Mouse (Mus musculus): ENCODE data around the gene Gm10642.

Gene Gm10642

GRCm38 (mm10) chr9:70656130-70657007 lies at the start of gene Gm10642:
Gm10642 (plus strand) TSS chr9:70656251.
- DNase-seq (ENCODE audit: low spot score in 2 of 2), result peak; percentile 26 to 36

- no peak for DNase-seq (ENCODE audit: low spot score in 2 of 2)
Observed at GRCm38 (mm10) chr9:70611026-70611673, 44.9 kb upstream of the Gm10642 start.

GRCm38 (mm10) chr9:70629711-70630110 lies 26.3 kb upstream of the Gm10642 start:
- DNase-seq (ENCODE audit: low spot score in 2 of 2), result no peak

GRCm38 (mm10) chr9:70631665-70632064 lies 24.4 kb upstream of the Gm10642 start:
- no peak for DNase-seq (ENCODE audit: low spot score in 2 of 2)

- no peak for DNase-seq (ENCODE audit: low spot score in 2 of 2)
Observed at GRCm38 (mm10) chr9:70636748-70637147, 19.3 kb upstream of the Gm10642 start.

- no peak for DNase-seq (ENCODE audit: low spot score in 2 of 2)
Observed at GRCm38 (mm10) chr9:70650260-70650659, 5.8 kb upstream of the Gm10642 start.

- DNase-seq (ENCODE audit: low spot score in 2 of 2), result no peak
Observed at GRCm38 (mm10) chr9:70650994-70651393, 5.1 kb upstream of the Gm10642 start.

GRCm38 (mm10) chr9:70652221-70652620 lies 3.8 kb upstream of the Gm10642 start:
- DNase-seq (ENCODE audit: low spot score in 2 of 2), result no peak

- no peak for DNase-seq (ENCODE audit: low spot score in 2 of 2)
Observed at GRCm38 (mm10) chr9:70653875-70654274, 2.2 kb upstream of the Gm10642 start.

GRCm38 (mm10) chr9:70654496-70654895 lies 1.6 kb upstream of the Gm10642 start:
- no peak for DNase-seq (ENCODE audit: low spot score in 2 of 2)

- no peak for DNase-seq (ENCODE audit: low spot score in 2 of 2)
Observed at GRCm38 (mm10) chr9:70655764-70656129, 304 bp upstream of the Gm10642 start.

- peak; percentile 91 to 95 for DNase-seq (ENCODE audit: low spot score in 2 of 2)
Observed at GRCm38 (mm10) chr9:70657013-70657967, 1.2 kb downstream of the Gm10642 start, which contains the start of gene Mindy2. Mindy2 (minus strand) TSS chr9:70657174.

GRCm38 (mm10) chr9:70658266-70658665 lies 2.2 kb downstream of the Gm10642 start:
- no peak for DNase-seq (ENCODE audit: low spot score in 2 of 2)

GRCm38 (mm10) chr9:70664847-70665246 lies 8.8 kb downstream of the Gm10642 start:
- no peak for DNase-seq (ENCODE audit: low spot score in 2 of 2)

GRCm38 (mm10) chr9:70665372-70666145 lies 9.5 kb downstream of the Gm10642 start:
- peak in 1 of 2 experiments; percentile 45 for DNase-seq (ENCODE audit: low spot score in 2 of 2)

- no peak for DNase-seq (ENCODE audit: low spot score in 2 of 2)
Observed at GRCm38 (mm10) chr9:70666811-70667210, 10.8 kb downstream of the Gm10642 start.

- DNase-seq (ENCODE audit: low spot score in 2 of 2), result no peak
Observed at GRCm38 (mm10) chr9:70668048-70668447, 12.0 kb downstream of the Gm10642 start.

- no peak for DNase-seq (ENCODE audit: low spot score in 2 of 2)
Observed at GRCm38 (mm10) chr9:70669197-70669596, 13.1 kb downstream of the Gm10642 start.

GRCm38 (mm10) chr9:70670381-70670780 lies 14.3 kb downstream of the Gm10642 start:
- no peak for DNase-seq (ENCODE audit: low spot score in 2 of 2)

- DNase-seq (ENCODE audit: low spot score in 2 of 2), result no peak
Observed at GRCm38 (mm10) chr9:70671278-70671677, 15.2 kb downstream of the Gm10642 start.
